In genomic region chr6:71655835-71656234, GRCm38 (mm10) we compare ENCODE assay signal across 21 mouse cellular contexts. TPM values are rescaled to one million over a fixed set of nuclear protein-coding genes. Genes with fewer than 3 reads are reported as not detected.
DNase-seq lines count a peak whose midpoint lies in the region; ATAC-seq and TF ChIP-seq lines count a peak whose summit lies in the region.
"Had no signal": no experiment of that assay in that cellular context is flagged by ENCODE, and none has a peak within 500 bp of the region (broad histone marks: within the 10 kb centered on the region; RNA-seq: fewer than 3 reads in every experiment).

No protein-coding gene starts in this region.

- peak; percentile 11 to 54 for DNase-seq in adrenal gland, adult (ENCODE audit: inconsistent age in 2 of 2, low spot score in 1 of 2)
- DNase-seq in adrenal gland, postnatal 25 days = no peak
- DNase-seq in kidney, adult 8-10 months = peak; percentile 11 to 12
- peak; percentile 37 for DNase-seq in lung, embryonic 14.5 days
- DNase-seq in lung, postnatal 10 days = no peak
- no peak for DNase-seq in retina, postnatal 1 day
- DNase-seq: cerebellum, adult 2 months; heart, postnatal 14 days; layer of hippocampus, adult 9-11 months; liver, embryonic 13.5 days; right cerebral cortex, postnatal 25 days had no signal

- TF ChIP-seq CTCF in lung, embryonic 14.5 days (IDR thresholded peaks at IDR 0.05; ENCODE audit: low read depth) = no peak

- no peaks in the 10 kb centered on the region for H3K9me3 ChIP-seq in kidney, embryonic 16.5 days (ENCODE audit: low read length)
- H3K9me3 ChIP-seq in lung, embryonic 14.5 days (ENCODE audit: low read depth, low read length) = no peaks in the 10 kb centered on the region
- H3K9me3 ChIP-seq in stomach, embryonic 15.5 days = no peaks in the 10 kb centered on the region
- H3K9me3 ChIP-seq: embryonic facial prominence, embryonic 10.5 days; limb, embryonic 10.5 days; liver, embryonic 13.5 days; midbrain, embryonic 15.5 days had no signal

- no peaks in the 10 kb centered on the region for H3K27me3 ChIP-seq in kidney, embryonic 16.5 days (ENCODE audit: insufficient read depth, low read length)
- H3K27me3 ChIP-seq in lung, embryonic 14.5 days (ENCODE audit: insufficient read depth, low read length) = no peaks in the 10 kb centered on the region
- no peaks in the 10 kb centered on the region for H3K27me3 ChIP-seq in stomach, embryonic 15.5 days (replicated peaks)
- H3K27me3 ChIP-seq: CH12.LX; liver, embryonic 13.5 days; midbrain, embryonic 15.5 days had no signal

- no peak overlapping the region for H3K27ac ChIP-seq in kidney, embryonic 16.5 days (ENCODE audit: low read length)
- H3K27ac ChIP-seq in lung, embryonic 14.5 days (ENCODE audit: low read depth) = no peak overlapping the region
- H3K27ac ChIP-seq in stomach, embryonic 15.5 days = no peak overlapping the region
- H3K27ac ChIP-seq: embryonic facial prominence, embryonic 10.5 days; hindbrain, embryonic 14.5 days; left cerebral cortex, adult 2 months; limb, embryonic 10.5 days; liver, embryonic 13.5 days; midbrain, embryonic 15.5 days had no signal

- H3K9ac ChIP-seq in kidney, embryonic 16.5 days (replicated peaks; ENCODE audit: low read length) = no peak overlapping the region
- no peak overlapping the region for H3K9ac ChIP-seq in lung, embryonic 14.5 days
- no peak overlapping the region for H3K9ac ChIP-seq in stomach, embryonic 15.5 days
- H3K9ac ChIP-seq: hindbrain, embryonic 14.5 days; liver, embryonic 13.5 days; midbrain, embryonic 15.5 days had no signal

- peaks cover 3% of the 10 kb centered on the region; the same call in 1 of the 2 replicates for H3K4me1 ChIP-seq in kidney, embryonic 16.5 days (ENCODE audit: insufficient read depth, low read length)
- no peaks in the 10 kb centered on the region for H3K4me1 ChIP-seq in lung, embryonic 14.5 days (ENCODE audit: insufficient read depth)
- H3K4me1 ChIP-seq in stomach, embryonic 15.5 days = no peaks in the 10 kb centered on the region
- H3K4me1 ChIP-seq: embryonic facial prominence, embryonic 10.5 days; limb, embryonic 10.5 days; midbrain, embryonic 15.5 days had no signal

- no peak for ATAC-seq in kidney, embryonic 16.5 days (ENCODE audit: low FRiP score, low TSS enrichment)
- no peak for ATAC-seq in lung, embryonic 14.5 days (ENCODE audit: insufficient read depth)
- peak; percentile 75; the same call in 1 of the 2 replicates for ATAC-seq in stomach, embryonic 15.5 days (ENCODE audit: insufficient read depth, low FRiP score, low read depth)
- ATAC-seq: midbrain, embryonic 15.5 days had no signal

- H3K36me3 ChIP-seq in kidney, embryonic 16.5 days (ENCODE audit: insufficient read depth, low read length) = no peaks in the 10 kb centered on the region
- H3K36me3 ChIP-seq in lung, embryonic 14.5 days (ENCODE audit: insufficient read depth) = no peaks in the 10 kb centered on the region
- H3K36me3 ChIP-seq in stomach, embryonic 15.5 days = no peaks in the 10 kb centered on the region
- H3K36me3 ChIP-seq: embryonic facial prominence, embryonic 10.5 days; limb, embryonic 10.5 days; liver, embryonic 13.5 days; midbrain, embryonic 15.5 days had no signal

- WGBS in kidney, embryonic 16.5 days = 66% methylated on average over 3 of the region's 3 CpGs
- 35% methylated on average over 3 of the region's 3 CpGs for WGBS in lung, embryonic 14.5 days
- WGBS in stomach, embryonic 15.5 days = 43% methylated on average over 3 of the region's 3 CpGs

- no peak overlapping the region for H3K4me3 ChIP-seq in kidney, embryonic 16.5 days (ENCODE audit: low read length)
- H3K4me3 ChIP-seq in lung, embryonic 14.5 days (ENCODE audit: low read depth, low read length) = no peak overlapping the region
- no peak overlapping the region for H3K4me3 ChIP-seq in stomach, embryonic 15.5 days (replicated peaks)
- H3K4me3 ChIP-seq: embryonic facial prominence, embryonic 10.5 days; left cerebral cortex, adult 2 months; limb, embryonic 10.5 days; liver, embryonic 13.5 days; midbrain, embryonic 15.5 days; myocyte had no signal

- no peak overlapping the region for H3K4me2 ChIP-seq in kidney, embryonic 16.5 days (replicated peaks; ENCODE audit: low read depth, low read length)
- H3K4me2 ChIP-seq in lung, embryonic 14.5 days = no peak overlapping the region
- no peak overlapping the region for H3K4me2 ChIP-seq in stomach, embryonic 15.5 days
- H3K4me2 ChIP-seq: hindbrain, embryonic 14.5 days; liver, embryonic 13.5 days; midbrain, embryonic 15.5 days had no signal

RNA-seq across cellular contexts. Expression of gene Kdm3a, which starts 23.0 kb away (rescaled TPM):
- total RNA-seq in adrenal gland, postnatal 25 days (2021) = 38.3 and 44.2 TPM in 2 replicates
- polyA plus RNA-seq in kidney, embryonic 16.5 days (2015; fragmentation: Nextera tagmentation; extraction: Ambion mirVana) = 47.0 and 47.6 TPM in 2 replicates
- 38.7 and 43.8 TPM in 2 replicates for polyA plus RNA-seq in lung, embryonic 14.5 days (2014; fragmentation: Nextera tagmentation; extraction: Ambion mirVana)
- polyA plus RNA-seq in stomach, embryonic 15.5 days (2015; fragmentation: Nextera tagmentation; extraction: Ambion mirVana) = 40.7 and 46.4 TPM in 2 replicates

RNA-seq across cellular contexts. Expression of gene Reep1, which starts 51.5 kb away (rescaled TPM):
- total RNA-seq in adrenal gland, postnatal 25 days (2021) = 5.6 and 7.6 TPM in 2 replicates
- polyA plus RNA-seq in kidney, embryonic 16.5 days (2015; fragmentation: Nextera tagmentation; extraction: Ambion mirVana) = 14.1 and 14.6 TPM in 2 replicates
- 20.0 and 20.3 TPM in 2 replicates for polyA plus RNA-seq in lung, embryonic 14.5 days (2014; fragmentation: Nextera tagmentation; extraction: Ambion mirVana)
- 14.9 and 15.8 TPM in 2 replicates for polyA plus RNA-seq in stomach, embryonic 15.5 days (2015; fragmentation: Nextera tagmentation; extraction: Ambion mirVana)
- total RNA-seq: megakaryocyte-erythroid progenitor cell, adult 5-6 weeks had no signal

Comparison
In these comparisons a context has a peak if more than half of its experiments do, and no peak if none do; other contexts are left out.
1. DNase-seq: peak in adrenal gland, adult (2 of 2), kidney, adult 8-10 months (2 of 2) and lung, embryonic 14.5 days (single experiment); none in adrenal gland, postnatal 25 days (single experiment), lung, postnatal 10 days (single experiment) and retina, postnatal 1 day (single experiment).